Comparison of ENCODE assay signal across 26 mouse cellular contexts in genomic region chr5:113521037-113521436, GRCm38 (mm10). TPM values are rescaled to one million over a fixed set of nuclear protein-coding genes. Genes with fewer than 3 reads are reported as not detected.
DNase-seq lines count a peak whose midpoint lies in the region; TF ChIP-seq lines count a peak whose summit lies in the region.
"Had no signal": no experiment of that assay in that cellular context is flagged by ENCODE, and none has a peak within 500 bp of the region (broad histone marks: within the 10 kb centered on the region; RNA-seq: fewer than 3 reads in every experiment).

No protein-coding gene starts in this region.

- H3K27ac ChIP-seq in cerebellum, adult 2 months (ENCODE audit: insufficient read depth, low read length): 0 out of 2 replicates have a peak overlapping the region, but pooled peaks have one; percentile 46
- H3K27ac ChIP-seq in cortical plate, adult 2 months (ENCODE audit: insufficient read depth, low read length): 0 out of 2 replicates have a peak overlapping the region, but pooled peaks have one; percentile 42
- H3K27ac ChIP-seq: embryonic facial prominence, embryonic 12.5 days; embryonic facial prominence, embryonic 15.5 days; forebrain, embryonic 12.5 days; forebrain, embryonic 15.5 days; heart, embryonic 15.5 days; hindbrain, embryonic 10.5 days; hindbrain, embryonic 13.5 days; intestine, embryonic 15.5 days; kidney, postnatal 0 days had no signal

- H3K4me1 ChIP-seq in cerebellum, adult 2 months (ENCODE audit: control insufficient read depth, insufficient read depth, low read length): peaks cover 44% of the 10 kb centered on the region
- H3K4me1 ChIP-seq in cortical plate, adult 2 months (ENCODE audit: control insufficient read depth, insufficient read depth, low read length): peaks cover 3% of the 10 kb centered on the region

- no peaks in the 10 kb centered on the region for H3K27me3 ChIP-seq in cerebellum, adult 2 months (ENCODE audit: control insufficient read depth, insufficient read depth, low read length)
- H3K27me3 ChIP-seq: embryonic facial prominence, embryonic 12.5 days; embryonic facial prominence, embryonic 15.5 days; forebrain, embryonic 15.5 days; heart, embryonic 15.5 days; hindbrain, embryonic 13.5 days; intestine, embryonic 15.5 days had no signal

- H3K4me3 ChIP-seq in cerebellum, adult 2 months (replicated peaks; ENCODE audit: insufficient read depth, low read depth, low read length): no peak overlapping the region
- H3K4me3 ChIP-seq in cortical plate, adult 2 months (ENCODE audit: insufficient read depth, low read length): no peak overlapping the region
- H3K4me3 ChIP-seq: embryonic facial prominence, embryonic 12.5 days; embryonic facial prominence, embryonic 15.5 days; forebrain, embryonic 12.5 days; forebrain, embryonic 15.5 days; heart, embryonic 15.5 days; hindbrain, embryonic 10.5 days; hindbrain, embryonic 13.5 days; intestine, embryonic 15.5 days had no signal

- WGBS in cerebellum, adult 2 months: 19% methylated on average over 6 of the region's 6 CpGs

- TF ChIP-seq CTCF in cerebellum, adult 2 months (IDR thresholded peaks at IDR 0.05; ENCODE audit: borderline replicate concordance, insufficient read depth, low read depth, low read length): no peak
- TF ChIP-seq CTCF in cortical plate, adult 2 months (IDR thresholded peaks at IDR 0.05; ENCODE audit: extremely low read depth, insufficient read depth, low read length): no peak

- no peak for TF ChIP-seq POLR2A in cerebellum, adult 2 months (IDR thresholded peaks at IDR 0.05; ENCODE audit: borderline replicate concordance, insufficient read depth, low read length)
- no peak for TF ChIP-seq POLR2A in cortical plate, adult 2 months (IDR thresholded peaks at IDR 0.05; ENCODE audit: extremely low read depth, insufficient read depth, low read length)

- DNase-seq in adrenal gland, postnatal 10 days: peak; percentile 40
- no peak for DNase-seq in adrenal gland, postnatal 4 days (ENCODE audit: low spot score in 2 of 2)
- peak in 1 of 2 experiments; percentile 73 for DNase-seq in cerebellum, adult 2 months
- no peak for DNase-seq in cerebellum, postnatal 25 days
- peak; percentile 53 for DNase-seq in MN1 (ENCODE audit: low spot score)
- no peak for DNase-seq in testis, postnatal 10 days (ENCODE audit: low spot score)
- DNase-seq in Muller cell, postnatal 12 days (ENCODE audit: inconsistent ontology term): no peak
- DNase-seq: B cell, adult 2 months; cerebellum, adult 9-10 months; gastrocnemius, postnatal 10 days; gastrocnemius, postnatal 36 days; heart, adult 11 months; heart, postnatal 10 days; heart, postnatal 36 days; kidney, adult 18-20 months had no signal

RNA-seq across cellular contexts. Expression of gene Wscd2, which starts 30.9 kb away (rescaled TPM):
- 1 to 10 TPM; 6.5 to 6.7 TPM for total RNA-seq in adrenal gland, postnatal 10 days (2021)
- total RNA-seq in adrenal gland, postnatal 4 days (2021): 10 to 100 TPM; 10.2 to 11.6 TPM
- polyA plus RNA-seq in cerebellum, adult 2 months (2012; rRNA removed): 113 and 136 TPM in 2 replicates
- 28.9 and 32.3 TPM in 2 replicates for polyA plus RNA-seq in cortical plate, adult 2 months (2012; rRNA removed)
- polyA plus RNA-seq: G1E had no signal

Comparison
In these comparisons a context has a peak if more than half of its experiments do, and no peak if none do; other contexts are left out.
1. DNase-seq: peak in adrenal gland, postnatal 10 days (single experiment) and MN1 (single experiment); none in adrenal gland, postnatal 4 days (0 of 2), cerebellum, postnatal 25 days (0 of 2), testis, postnatal 10 days (single experiment) and Muller cell, postnatal 12 days (single experiment).